Mouse (Mus musculus) right cerebral cortex, postnatal 25 days (tissue): ENCODE results near the gene Ufsp1.

Source experiments
- DNase-seq: peaks from one replicate; pipeline ENCODE4 v3.0.0; 2022

Gene Ufsp1

DNA sequence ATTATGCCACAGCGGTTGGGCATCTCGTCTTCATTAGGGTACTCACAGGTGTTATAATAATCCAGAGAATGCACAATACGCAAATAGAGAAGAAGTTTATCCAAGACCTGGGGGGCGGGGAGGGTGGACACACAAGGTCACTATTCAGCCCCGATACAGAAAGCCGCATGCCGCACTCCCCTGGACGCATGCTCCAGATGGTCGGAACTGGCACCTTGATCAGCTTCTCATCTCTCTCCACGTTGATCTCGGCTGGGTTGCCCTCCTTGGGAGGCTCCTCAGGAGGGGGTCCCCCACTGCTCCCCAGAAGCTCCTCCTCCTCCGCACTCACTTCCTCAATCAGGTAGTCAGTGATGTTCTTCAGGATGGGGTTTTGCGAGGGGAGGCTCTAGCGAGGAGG lies 2.7 kb downstream of the Ufsp1 start:
- DNase-seq = no peak

DNA sequence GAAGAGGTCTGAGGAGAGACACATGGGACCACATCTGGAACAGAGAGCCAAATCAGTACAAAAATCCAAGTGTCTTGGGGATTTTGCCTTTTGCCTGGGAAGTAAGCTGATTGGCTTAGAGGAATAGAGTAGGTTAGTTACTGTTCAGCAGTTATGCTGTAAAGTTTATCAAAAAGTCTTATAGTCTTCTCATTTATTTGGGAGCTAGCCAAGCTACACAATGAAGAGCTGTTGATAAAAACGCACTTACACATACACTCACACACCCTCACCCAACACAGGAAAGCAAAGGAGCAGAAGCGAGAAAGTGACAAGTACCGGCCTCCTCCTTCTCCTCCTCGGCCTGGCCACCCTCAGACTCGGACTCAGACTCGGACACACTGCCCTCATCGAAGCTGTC lies 4.8 kb downstream of the Ufsp1 start:
- DNase-seq = no peak

DNA sequence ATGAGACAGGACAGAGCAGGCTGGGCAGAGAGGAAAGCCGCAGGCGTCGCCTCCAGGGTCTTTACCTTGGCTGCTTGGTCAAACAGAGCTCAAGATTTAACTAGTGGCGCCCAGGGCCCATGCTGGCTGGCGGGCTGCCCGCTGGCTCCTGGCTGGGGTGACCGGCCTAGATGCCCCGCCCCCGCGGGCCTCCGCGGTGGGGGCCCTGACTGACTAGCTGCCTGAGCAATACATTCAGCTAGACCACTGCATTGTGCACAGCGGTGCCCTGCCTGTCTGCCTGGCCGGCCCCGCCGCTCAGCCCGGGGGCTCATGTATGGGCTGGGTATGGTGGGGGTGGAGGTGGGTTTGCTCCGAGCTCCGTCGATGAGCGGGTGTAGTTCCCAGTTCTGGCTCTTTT lies 6.8 kb downstream of the Ufsp1 start:
- DNase-seq = no peak

DNA sequence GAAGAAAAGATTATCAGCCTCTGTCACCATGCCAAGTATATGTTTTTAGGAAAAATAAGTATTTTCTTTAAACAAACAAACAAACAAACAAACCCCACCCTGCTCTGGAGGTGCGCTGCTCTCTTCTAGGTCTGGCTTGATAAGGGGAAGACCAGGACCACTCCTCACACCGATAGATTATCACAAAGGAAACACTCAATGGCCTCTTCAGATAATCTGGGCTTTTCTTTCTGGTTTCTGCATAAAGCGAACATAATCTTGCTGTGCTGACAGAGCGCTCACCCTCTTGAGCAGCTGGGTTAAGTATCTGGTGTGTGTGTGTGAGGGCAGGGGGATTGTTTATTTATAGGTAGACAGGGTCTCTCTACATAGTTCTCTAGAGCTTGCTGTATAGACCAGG lies 9.2 kb downstream of the Ufsp1 start:
- no peak for DNase-seq

DNA sequence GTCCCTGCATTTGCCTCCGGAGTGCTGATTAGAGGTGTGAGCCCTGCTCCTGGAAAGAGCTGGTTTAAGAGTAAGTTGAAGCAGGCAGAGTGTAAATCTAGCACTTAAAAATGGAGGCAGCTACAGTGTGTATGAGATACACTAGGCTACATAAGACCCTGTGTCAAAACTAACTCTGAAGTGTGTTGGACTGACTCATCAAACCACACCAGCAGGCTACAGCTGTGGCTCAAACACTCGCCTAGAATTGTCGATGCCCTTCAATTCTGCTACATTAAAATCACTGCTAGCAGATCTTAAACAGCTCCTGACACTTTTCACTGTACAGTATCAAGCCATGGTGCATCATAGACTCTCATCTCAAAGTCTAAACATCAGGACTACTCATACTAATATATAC lies 9.7 kb downstream of the Ufsp1 start:
- DNase-seq = no peak

DNA sequence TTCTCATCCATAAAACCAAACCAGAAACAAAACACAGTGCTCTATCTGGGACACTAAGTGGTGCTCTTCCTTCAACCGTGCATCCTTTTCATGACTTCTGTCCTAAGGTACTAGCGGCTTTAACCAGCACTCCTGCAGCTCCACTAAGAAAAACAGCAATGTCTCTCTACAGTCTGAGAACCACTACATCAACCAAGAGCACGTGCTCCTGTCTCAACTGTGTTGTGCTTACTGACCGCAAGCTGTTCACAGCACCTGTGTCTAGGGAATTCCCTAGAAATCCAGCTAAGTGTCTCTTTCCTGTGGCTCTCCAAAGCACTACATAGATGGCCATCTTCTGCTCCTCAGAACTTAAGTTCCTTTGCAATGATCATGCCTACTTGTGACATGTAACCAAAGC lies 10.4 kb downstream of the Ufsp1 start:
- no peak for DNase-seq

DNA sequence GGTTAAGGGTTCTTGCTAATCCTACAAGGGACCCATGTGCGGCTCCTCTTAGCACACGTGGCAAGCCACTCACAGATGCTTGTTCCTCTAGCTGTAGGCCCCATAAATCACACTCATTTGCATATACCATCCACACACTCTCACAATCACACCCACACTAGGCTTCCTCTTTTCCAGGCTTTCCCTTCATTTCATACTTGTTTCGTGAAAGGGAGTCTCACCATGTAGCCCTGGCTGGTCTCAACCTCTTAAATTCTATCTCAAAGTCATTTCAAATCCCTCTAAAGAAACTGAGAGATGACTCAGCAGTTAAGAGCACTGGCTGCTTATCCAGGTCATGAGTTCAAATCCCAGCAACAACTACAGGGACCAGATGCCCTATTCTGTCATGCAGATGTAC lies 11.4 kb downstream of the Ufsp1 start:
- no peak for DNase-seq

DNA sequence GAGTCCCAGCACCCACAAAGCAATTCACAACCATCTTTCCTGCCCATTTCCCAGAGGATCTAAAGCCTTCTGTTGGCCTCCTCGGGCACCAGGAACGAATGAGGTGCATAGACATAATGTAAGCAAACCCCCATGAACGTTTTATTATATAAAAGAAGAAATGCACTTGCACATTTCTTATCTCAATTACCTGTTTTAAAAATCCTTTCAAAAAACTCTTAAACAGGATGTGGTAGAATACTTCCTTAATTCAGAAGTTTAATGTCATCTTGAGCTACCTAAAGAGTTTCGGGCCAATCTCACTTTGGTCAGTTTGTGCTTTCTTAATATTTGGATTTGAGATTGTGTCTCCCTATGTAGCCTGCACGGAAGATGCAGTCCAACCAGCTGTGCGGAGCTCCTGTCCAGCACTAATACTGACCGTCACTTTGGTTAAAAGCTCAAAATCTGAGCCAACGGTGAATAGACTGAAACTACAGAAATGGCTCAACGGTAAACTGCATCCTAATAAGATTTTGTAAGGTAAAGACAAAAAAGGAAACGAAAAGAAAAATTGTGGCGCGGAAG lies 12.1 kb downstream of the Ufsp1 start:
- DNase-seq = no peak

DNA sequence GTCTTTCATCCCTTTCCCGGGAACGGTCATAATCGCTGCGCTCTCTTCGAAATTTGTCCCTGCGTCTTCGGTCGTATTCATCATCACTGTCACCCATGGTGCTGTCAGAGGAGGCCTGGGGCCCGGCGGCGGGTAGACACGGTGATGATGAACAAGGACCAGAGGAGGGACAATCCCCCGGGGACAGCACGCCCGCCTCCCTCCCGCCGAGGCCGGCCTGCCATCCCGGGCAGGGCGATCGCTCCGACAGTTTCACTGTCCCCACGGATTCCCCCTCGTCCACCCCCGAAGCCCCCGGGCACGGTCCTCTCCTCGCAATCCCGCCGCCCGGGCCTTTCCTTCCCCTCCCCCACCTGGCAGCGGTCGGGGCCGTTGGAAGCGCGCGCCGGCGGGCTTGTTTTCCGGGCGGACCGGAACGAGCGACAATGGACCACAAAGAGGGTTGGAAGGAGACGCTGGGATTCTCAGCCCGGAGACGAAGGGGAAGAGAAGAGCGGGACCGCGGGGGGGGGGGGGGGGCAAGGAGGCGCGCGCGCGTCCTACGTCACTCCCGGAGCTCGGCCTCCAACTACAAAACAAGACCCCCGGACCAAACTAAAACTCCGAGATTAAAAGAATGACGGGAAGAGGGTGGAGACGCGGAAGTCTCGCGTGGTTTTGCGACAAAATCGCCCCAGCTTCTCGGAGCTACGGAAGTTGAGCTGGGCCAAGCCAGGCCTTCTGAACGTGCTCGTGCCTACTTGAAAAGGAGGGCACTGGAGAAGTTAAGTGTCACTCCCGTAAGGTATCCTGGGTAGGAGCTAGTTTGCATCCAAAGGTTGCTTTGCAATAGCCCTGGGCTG lies 12.9 kb downstream of the Ufsp1 start, which contains the start of gene Srrt:
Srrt (minus strand) TSS at position 604 of the 842 bp plus-strand sequence.
- DNase-seq = peak; percentile 91

DNA sequence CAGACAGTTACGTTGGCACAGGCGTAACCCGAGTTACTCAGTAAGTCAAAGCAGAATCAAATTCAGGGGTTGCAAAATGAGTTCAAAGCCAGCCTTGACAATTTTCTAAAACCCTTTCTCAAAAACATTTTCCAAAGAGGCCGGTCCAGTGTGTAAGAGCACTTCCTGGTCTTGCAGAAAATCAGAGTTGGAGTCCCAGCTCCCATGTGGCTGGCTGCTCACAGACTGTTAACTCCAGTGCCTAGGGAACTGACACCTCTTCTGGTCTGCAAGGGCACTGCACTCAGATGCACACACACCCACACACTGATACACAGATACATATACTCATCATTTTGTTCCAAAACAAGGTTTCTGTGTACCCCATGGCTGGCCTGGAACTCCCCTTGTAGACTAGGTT lies 13.9 kb downstream of the Ufsp1 start:
- no peak for DNase-seq

DNA sequence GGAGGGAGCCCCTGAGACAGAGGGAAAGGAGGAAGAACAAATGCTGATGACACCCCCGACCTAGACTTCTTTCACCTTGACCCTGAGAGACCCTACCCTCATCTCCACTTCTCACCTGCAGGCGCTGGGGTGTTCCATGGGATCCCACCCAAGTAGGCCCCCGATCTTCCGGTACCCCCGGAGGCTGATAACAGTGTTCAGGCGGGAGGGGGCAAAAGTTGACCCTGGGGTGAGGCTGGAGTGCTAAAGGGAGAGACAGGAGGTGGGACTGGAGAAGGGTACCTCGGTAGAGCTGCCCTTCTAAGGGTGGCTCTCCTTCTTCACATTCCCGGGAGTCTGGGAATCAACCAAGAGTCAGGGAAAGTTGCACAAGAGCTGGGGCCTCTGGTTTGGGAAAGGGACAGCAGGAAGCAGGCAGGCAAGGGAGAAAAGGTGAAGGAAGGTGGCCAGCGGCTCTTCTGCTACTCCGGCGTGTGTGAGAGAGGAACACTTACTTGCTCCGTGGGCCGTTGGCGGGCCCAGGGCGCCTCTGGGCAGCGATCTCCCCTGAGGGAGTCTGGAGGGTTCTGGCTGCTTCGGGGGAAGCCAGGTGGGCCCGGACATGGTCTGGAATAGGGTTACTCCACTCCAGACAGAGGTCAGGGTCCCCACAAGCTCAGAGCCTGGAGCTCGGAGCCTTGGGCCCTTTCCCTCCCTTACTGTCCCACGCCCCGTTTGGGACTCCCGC lies 19.2 kb downstream of the Ufsp1 start:
- no peak for DNase-seq

DNA sequence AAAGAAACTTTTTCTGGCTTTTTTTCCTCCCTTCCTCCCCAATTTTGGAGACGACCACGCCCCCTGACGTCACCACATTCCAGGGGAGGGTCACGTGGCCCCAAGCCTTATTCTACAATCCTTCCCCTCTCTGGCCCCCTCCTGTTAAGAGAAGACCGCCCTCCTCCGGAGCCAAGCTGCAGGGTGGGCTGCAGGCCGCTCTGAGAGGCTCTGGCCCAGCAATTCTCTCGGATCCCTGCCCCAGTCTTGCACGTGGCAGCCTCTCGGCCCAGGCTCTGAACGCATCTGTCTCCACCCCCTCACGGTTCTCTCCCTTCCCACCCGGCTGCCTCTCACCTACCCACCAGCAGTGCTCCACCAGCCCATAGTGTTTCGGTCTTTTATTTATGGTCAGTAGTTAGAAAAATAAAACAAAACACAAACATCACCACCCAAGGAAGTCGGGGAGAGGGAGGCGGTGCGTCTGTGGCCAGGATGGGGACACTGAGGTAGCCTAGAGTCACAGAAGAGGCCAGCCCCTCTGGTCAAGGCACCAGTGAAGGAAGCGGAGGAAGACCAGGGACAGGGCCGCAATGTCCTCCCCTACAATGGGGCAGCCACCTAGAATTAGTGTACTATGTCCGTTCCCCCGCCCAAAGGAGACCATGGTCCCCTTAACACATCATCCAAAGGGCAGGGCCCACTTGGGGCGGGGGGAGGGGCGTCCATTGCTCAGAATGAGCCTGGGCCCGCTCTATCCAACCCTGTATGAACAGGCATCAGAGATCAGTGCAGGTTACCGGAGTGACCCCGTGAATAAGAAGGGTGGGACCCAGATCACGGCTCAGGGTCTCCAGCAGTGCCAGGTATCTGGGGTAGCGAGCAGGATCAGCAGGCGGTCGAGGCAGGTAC lies 20.0 kb downstream of the Ufsp1 start, which contains the start of gene Trip6:
Trip6 (minus strand) TSS at position 212 of the 891 bp plus-strand sequence.
- peak; percentile 31 for DNase-seq

DNA sequence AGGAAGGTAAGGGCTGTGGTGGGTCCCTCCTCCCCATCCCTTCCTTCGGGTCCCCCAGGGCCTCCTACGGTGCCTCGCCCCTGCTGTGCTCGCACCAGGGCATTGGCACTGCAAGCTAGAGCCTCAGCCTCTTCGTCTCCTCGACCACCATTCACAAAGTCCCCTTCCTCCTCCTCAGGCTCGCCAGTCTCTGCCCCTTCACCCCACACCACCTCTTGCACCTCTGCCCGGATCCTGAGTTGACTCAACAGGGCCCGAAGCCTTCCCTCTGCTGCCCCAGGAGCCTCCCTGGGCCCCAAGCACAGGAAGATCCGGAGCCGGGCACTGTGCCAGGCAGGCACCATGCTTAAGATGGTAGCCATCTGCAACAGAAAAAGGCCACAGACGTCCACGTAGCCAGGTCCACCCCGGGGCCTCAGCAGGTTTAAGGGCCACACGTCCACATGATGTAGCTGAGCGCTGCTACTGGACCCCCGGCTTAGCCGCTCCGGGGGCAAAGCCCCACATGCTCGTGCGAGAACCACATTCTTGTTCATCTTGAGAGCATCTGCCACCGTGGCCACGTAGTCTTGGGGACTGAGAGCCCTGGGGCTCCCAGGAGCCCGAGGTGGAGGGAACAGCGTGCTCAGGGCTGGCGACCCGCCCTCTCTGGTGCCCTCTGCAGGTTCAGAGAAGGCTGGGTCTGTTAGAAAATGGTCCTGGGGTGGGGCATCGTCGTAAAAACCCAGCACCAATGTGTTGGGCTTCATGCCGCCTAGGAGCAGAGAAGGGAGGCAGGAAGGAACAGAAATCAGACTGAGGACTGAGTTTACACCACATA lies 20.9 kb downstream of the Ufsp1 start:
- DNase-seq = no peak

DNA sequence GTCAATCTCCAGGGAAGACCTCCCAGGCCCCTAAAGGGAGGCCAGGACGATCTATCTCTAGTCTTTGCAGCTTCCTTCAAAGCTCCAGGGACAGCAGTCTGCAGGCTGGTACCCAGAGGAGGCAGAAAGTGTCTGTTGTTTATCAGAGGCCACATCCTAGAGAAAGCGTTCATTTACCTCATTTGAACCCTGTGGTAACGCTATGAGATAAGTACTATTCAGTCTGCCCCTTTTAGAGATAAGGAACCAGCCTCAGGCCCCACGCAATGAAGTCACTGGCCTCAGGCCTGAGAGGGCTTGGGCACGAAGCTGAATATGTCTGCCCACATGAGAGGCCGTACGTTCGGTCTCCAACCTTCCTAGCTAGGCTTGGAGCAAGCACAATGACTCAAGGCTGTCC lies 22.9 kb downstream of the Ufsp1 start:
- DNase-seq = no peak

DNA sequence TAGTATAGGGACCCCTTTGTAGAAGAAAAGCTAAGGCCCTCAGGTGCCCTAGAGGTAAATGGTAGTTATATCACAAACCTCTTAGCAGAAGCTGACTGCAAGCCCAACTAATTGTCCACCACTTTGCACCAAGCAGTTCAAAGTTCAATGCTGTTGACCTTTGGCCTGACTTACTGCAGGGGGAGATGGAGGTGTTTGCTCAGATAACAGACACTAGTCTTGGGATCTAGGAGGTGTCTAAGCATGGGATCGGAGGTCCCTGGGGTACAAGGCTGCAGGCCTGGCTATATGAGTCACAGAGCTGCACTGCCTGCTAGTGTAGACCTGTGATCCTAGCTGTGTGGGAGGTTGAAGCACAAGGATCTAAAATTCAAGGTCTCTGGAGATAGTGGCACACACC lies 24.1 kb downstream of the Ufsp1 start:
- DNase-seq = no peak

DNA sequence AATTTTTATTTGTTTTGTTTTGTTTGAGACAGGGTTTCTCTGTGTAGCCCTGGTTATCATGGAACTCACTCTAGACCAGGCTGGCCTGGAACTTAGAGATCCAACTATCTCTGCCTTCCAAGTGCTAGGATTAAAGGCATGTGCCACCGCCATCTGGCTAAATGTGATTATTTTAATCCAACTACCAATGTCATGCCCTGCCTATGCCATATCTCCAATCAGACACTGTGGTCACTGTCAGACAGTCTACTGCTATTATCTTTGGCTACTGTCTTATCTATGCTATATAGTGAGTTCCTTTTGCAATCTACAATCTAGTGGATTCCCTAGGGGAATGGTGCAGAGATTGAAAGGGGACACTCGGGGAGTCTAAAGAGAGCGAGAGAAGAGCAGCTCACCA lies 26.6 kb downstream of the Ufsp1 start:
- no peak for DNase-seq

DNA sequence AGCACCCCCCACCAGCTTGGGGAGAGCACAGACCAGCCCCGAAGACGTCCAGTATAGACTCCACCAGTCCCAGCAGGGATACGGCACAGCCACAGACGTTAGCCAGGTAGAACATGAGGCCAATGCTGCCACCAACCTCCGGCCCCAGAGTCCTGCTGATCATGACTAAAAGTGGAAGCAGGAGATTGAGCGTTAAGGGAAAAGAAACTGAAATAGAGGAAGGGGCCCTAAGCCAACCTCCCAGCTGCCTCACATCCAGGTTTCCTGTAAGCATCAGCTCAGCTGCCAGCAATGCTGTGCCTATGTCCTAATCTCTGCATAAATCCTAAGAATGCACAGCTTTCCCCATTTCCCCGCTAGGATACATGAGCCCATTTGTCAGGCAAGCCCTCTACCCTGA lies 36.5 kb downstream of the Ufsp1 start:
- DNase-seq = no peak

DNA sequence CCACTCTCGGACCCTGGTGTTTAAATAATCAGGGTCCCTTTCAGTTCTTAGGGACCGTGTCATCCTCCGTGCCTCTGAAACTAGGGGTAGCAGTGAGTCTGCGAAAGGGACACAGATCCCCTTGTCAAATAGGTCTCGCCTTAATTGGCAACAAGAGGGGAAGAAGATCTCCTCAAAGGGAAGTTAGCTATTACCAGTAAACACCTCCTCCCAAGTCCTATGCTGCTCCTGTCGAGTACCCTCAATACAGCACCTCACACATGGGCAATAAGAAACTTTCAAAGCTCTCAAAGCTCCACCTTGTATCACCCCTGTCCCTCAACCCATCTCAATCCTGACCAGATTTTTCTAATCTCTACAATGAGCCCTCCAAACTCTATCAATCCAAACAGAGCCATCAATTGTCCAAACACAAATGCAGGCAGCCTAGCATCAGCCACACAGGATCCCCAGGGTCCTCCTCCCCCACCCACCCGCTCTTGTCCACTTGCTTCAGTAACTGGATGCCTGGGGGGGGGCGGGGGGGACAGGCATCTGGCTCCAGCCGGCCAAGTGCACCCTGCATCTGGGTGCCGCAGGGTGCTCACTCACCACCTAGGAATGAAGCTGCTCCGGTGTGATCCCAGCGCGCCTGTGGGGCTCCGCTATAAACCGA lies 38.6 kb downstream of the Ufsp1 start:
- DNase-seq = no peak

DNA sequence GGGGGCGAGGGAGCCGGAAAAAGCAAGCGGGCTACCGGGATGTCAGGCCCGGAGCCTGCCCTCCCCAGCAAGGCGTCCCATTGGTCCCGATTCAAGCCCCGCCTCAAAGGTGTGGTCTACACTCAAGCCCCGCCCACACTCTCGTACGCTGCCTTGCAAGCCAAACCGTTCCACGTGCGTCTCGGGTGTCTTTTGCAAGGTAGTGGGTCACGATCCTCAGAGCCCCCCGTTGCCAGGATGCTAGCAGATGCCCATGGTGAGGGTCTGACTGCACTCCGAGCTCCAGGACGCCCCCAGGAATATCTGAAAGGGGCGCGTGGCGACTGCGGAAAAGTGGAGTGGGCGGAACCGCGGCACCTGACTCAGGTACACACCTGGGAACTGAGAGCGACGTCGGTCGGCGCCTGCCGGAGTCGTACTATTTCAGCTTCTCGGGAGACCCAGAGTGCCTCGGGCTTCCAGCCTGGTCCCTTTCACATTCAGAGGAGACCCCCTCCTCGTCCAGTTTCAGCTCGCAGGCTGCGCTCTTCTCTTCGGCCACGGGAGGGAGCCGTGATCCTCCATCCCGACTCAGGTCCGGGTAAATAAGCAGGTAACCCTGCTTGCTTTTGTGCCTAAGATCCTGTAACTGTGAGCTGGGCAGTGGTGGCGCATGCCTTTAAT lies 39.2 kb downstream of the Ufsp1 start, which contains the start of gene Slc12a9:
Slc12a9 (minus strand) TSS at position 86 of the 663 bp plus-strand sequence.
- peak; percentile 89 for DNase-seq

DNA sequence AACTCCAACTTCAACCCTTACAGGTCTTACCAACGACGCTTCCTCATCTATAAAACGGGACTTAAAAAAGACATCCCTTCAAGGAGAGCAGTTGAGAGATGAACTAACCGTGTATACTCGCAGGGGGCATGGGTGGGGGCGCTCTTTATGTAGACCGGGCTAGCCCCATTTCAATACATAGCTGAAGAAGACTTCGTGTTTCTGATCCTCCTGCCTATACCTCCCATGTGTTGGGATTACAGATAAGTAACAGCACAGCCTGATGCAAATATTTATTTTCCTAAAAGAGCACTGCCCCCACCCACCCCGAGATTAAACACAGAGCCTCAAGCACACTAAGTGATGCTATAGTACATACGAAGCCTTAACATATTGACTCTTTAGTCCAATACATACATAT lies 39.9 kb downstream of the Ufsp1 start:
- no peak for DNase-seq

DNA sequence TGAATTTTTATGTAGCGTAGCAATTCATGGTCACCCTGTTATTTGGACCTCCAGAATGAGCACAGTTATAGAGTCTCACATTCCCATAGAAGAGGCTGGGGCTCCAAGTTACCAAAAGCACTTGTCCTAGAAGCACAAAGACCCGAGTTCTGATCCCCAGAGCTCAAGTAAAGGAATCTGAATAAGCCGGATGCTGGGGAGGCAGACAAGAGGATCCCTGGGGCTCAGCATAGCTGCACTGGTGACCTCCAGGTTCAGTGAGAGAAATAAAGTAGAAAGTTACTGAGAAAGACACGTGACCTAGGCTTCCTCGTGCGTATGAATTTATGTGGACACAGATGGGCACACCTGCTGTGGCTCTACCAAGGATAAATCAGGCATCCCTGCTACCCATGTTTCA lies 40.6 kb downstream of the Ufsp1 start:
- DNase-seq = no peak
